Comparison of ENCODE assay signal across 13 mouse cellular contexts in genomic region chr12:108553079-108553478, GRCm38 (mm10). TPM values are rescaled to one million over a fixed set of nuclear protein-coding genes. Genes with fewer than 3 reads are reported as not detected.
DNase-seq lines count a peak whose midpoint lies in the region; ATAC-seq and TF ChIP-seq lines count a peak whose summit lies in the region.
"Had no signal": no experiment of that assay in that cellular context is flagged by ENCODE, and none has a peak within 500 bp of the region (broad histone marks: within the 10 kb centered on the region; RNA-seq: fewer than 3 reads in every experiment).

No protein-coding gene starts in this region.

- H3K9me3 ChIP-seq in hindbrain, embryonic 10.5 days, result 0 out of 2 replicates have a peak, but pooled peaks cover 6% of the 10 kb centered on the region
- H3K9me3 ChIP-seq in hindbrain, embryonic 16.5 days (ENCODE audit: control insufficient read depth, low read length), result no peaks in the 10 kb centered on the region
- H3K9me3 ChIP-seq in heart, postnatal 0 days (replicated peaks; ENCODE audit: control insufficient read depth, low read length), result no peaks in the 10 kb centered on the region
- H3K9me3 ChIP-seq: liver, embryonic 15.5 days had no signal

- peak overlapping the region; percentile 4; the same call in 1 of the 2 replicates for H3K27ac ChIP-seq in hindbrain, embryonic 10.5 days
- no peak overlapping the region for H3K27ac ChIP-seq in hindbrain, embryonic 16.5 days (ENCODE audit: low read depth, low read length)
- peak overlapping the region; percentile 30; the same call in 1 of the 2 replicates for H3K27ac ChIP-seq in heart, postnatal 0 days (ENCODE audit: low read depth)
- H3K27ac ChIP-seq: liver, embryonic 15.5 days had no signal

- no peak overlapping the region for H3K4me3 ChIP-seq in hindbrain, embryonic 10.5 days
- H3K4me3 ChIP-seq in hindbrain, embryonic 16.5 days (ENCODE audit: low read length), result no peak overlapping the region
- H3K4me3 ChIP-seq in heart, postnatal 0 days (ENCODE audit: low read depth, low read length), result no peak overlapping the region
- H3K4me3 ChIP-seq: liver, embryonic 15.5 days had no signal

- 46% methylated on average over 6 of the region's 6 CpGs for WGBS in hindbrain, embryonic 10.5 days
- WGBS in hindbrain, embryonic 16.5 days, result 40% methylated on average over 6 of the region's 6 CpGs
- 12% methylated on average over 6 of the region's 6 CpGs for WGBS in heart, postnatal 0 days

- H3K4me1 ChIP-seq in hindbrain, embryonic 10.5 days (replicated peaks), result peaks cover 53% of the 10 kb centered on the region
- H3K4me1 ChIP-seq in hindbrain, embryonic 16.5 days (ENCODE audit: control insufficient read depth, insufficient read depth, low read depth, low read length), result peaks cover 30% of the 10 kb centered on the region
- H3K4me1 ChIP-seq in heart, postnatal 0 days (ENCODE audit: control insufficient read depth, insufficient read depth), result peaks cover 14% of the 10 kb centered on the region

- TF ChIP-seq CTCF in heart, postnatal 0 days (IDR thresholded peaks at IDR 0.05; ENCODE audit: low read depth), result no peak

- no peaks in the 10 kb centered on the region for H3K36me3 ChIP-seq in hindbrain, embryonic 10.5 days
- H3K36me3 ChIP-seq in hindbrain, embryonic 16.5 days (ENCODE audit: control insufficient read depth, insufficient read depth, low read length), result no peaks in the 10 kb centered on the region
- H3K36me3 ChIP-seq in heart, postnatal 0 days (replicated peaks; ENCODE audit: control insufficient read depth, insufficient read depth, low read length), result no peaks in the 10 kb centered on the region
- H3K36me3 ChIP-seq: liver, embryonic 15.5 days had no signal

- no peaks in the 10 kb centered on the region; the same call in 1 of the 2 replicates for H3K27me3 ChIP-seq in hindbrain, embryonic 10.5 days (ENCODE audit: insufficient read depth, poor library complexity, severe bottlenecking)
- H3K27me3 ChIP-seq in hindbrain, embryonic 16.5 days (replicated peaks; ENCODE audit: control insufficient read depth, insufficient read depth, low read length), result no peaks in the 10 kb centered on the region
- H3K27me3 ChIP-seq in heart, postnatal 0 days (ENCODE audit: control insufficient read depth, insufficient read depth, low read length), result no peaks in the 10 kb centered on the region

- H3K9ac ChIP-seq in hindbrain, embryonic 16.5 days (ENCODE audit: low read depth, low read length), result no peak overlapping the region
- no peak overlapping the region for H3K9ac ChIP-seq in heart, postnatal 0 days (replicated peaks; ENCODE audit: low read depth, low read length)
- H3K9ac ChIP-seq: liver, embryonic 15.5 days had no signal

- no peak for ATAC-seq in hindbrain, embryonic 16.5 days
- 0 out of 2 replicates have a peak, but pooled peaks have one; percentile 12 for ATAC-seq in heart, postnatal 0 days (ENCODE audit: insufficient read depth, low read depth)

- H3K4me2 ChIP-seq in hindbrain, embryonic 16.5 days (ENCODE audit: low read length), result no peak overlapping the region
- no peak overlapping the region for H3K4me2 ChIP-seq in heart, postnatal 0 days (ENCODE audit: low read depth, low read length)
- H3K4me2 ChIP-seq: liver, embryonic 15.5 days had no signal

- DNase-seq in hindbrain, embryonic 10.5 days (ENCODE audit: low spot score), result no peak
- peak; percentile 58 for DNase-seq in ES-CJ7 (ENCODE audit: low read depth, low spot score)
- DNase-seq in ZHBTc4 (ENCODE audit: low read depth, low spot score), result peak; percentile 64
- DNase-seq in heart, postnatal 0 days (ENCODE audit: low spot score), result no peak
- no peak for DNase-seq in c-Kit-positive CD71-positive TER-119-positive erythroid progenitor cells, embryonic 14.5 days (ENCODE audit: low spot score)
- DNase-seq in T-cell, adult 2 months (ENCODE audit: low spot score), result no peak
- no peak for DNase-seq in layer of hippocampus, adult 8-10 months (ENCODE audit: low spot score in 2 of 2)
- DNase-seq: adrenal gland, postnatal 36 days; cerebellum, adult 8-10 months; kidney, postnatal 25 days; midbrain, embryonic 14.5 days had no signal

- TF ChIP-seq EP300 in heart, postnatal 0 days (IDR thresholded peaks at IDR 0.05; ENCODE audit: low read depth), result peak; percentile 32; the same call in 1 of the 2 replicates

RNA-seq across cellular contexts. Expression of gene Evl, which starts 1.4 kb away (rescaled TPM):
- 59.1 and 75.2 TPM in 2 replicates for polyA plus RNA-seq in hindbrain, embryonic 10.5 days (2016; fragmentation: Nextera tagmentation; extraction: Ambion mirVana)
- 186 and 204 TPM in 2 replicates for polyA plus RNA-seq in hindbrain, embryonic 16.5 days (2015; fragmentation: Nextera tagmentation; extraction: Ambion mirVana)
- total RNA-seq in heart, postnatal 0 days (2014; rRNA removed; ENCODE audit: low replicate concordance), result 39.5 and 54.2 TPM in 2 replicates
- polyA plus RNA-seq in heart, postnatal 0 days (2015; fragmentation: Nextera tagmentation; extraction: Ambion mirVana), result 22.4 and 26.6 TPM in 2 replicates
- total RNA-seq in layer of hippocampus, adult 8-10 months (2022), result 100 to 1,000 TPM; 163 to 183 (median 171) TPM

Comparison
In these comparisons a context has a peak if more than half of its experiments do, and no peak if none do; other contexts are left out.
1. DNase-seq: peak in ES-CJ7 (single experiment) and ZHBTc4 (single experiment); none in hindbrain, embryonic 10.5 days (single experiment), heart, postnatal 0 days (single experiment), c-Kit-positive CD71-positive TER-119-positive erythroid progenitor cells, embryonic 14.5 days (single experiment), T-cell, adult 2 months (single experiment) and layer of hippocampus, adult 8-10 months (0 of 2).